Mouse (Mus musculus): ENCODE data around the gene Pdzrn4.
A peak's percentile ranks its signal among the peaks of the same experiment; 100 is the strongest.

DNA sequence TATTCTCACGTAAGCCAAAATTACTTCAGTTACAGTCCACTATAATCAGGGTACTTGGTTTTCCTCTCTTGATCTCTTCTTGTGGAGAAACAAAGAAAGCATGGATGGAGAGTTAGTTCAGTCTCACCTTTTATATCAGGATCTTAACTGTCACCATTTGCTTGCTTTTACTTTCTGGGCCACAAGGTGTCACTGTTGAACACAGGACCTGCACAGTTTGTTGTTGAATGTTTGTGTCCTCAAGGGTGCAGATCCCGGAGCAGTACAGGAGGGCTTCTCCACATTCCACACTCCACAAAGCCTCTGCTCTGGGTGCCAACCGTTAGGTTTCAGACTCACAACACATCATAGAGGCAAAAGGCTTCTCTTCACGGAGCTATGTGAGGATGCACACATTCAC lies 130.1 kb downstream of the Pdzrn4 start:
- TF ChIP-seq POLR2A (IDR thresholded peaks at IDR 0.05; ENCODE audit: borderline replicate concordance, extremely low read depth, low read depth, low read length): no peak
- TF ChIP-seq CTCF (IDR thresholded peaks at IDR 0.05; ENCODE audit: insufficient read depth, low read length): peak; percentile 23; the same call in 1 of the 2 replicates
